Mouse (Mus musculus): Measurements from ENCODE around the gene Prdx1. TPM values are rescaled to one million over a fixed set of nuclear protein-coding genes. Genes with fewer than 3 reads are reported as not detected.

The Prdx1 gene
- polyA plus RNA-seq (2015; fragmentation: Nextera tagmentation; extraction: Ambion mirVana), result 1,438 and 1,494 TPM in 2 replicates

GRCm38 (mm10) chr4:116685402-116686061 is at the start of gene Prdx1:
Prdx1 (plus strand) TSS chr4:116685544.
- peak within 1 kb of the TSS; percentile 78 for H3K4me2 ChIP-seq (ENCODE audit: low read depth, low read length)
- H3K27me3 ChIP-seq (ENCODE audit: control insufficient read depth, insufficient read depth, low read depth, low read length), result no peaks in the 10 kb centered on the region
- H3K9me3 ChIP-seq (ENCODE audit: control insufficient read depth, low read length), result no peaks in the 10 kb centered on the region
- peaks cover 14% of the 10 kb centered on the region for H3K4me1 ChIP-seq (replicated peaks; ENCODE audit: control insufficient read depth, insufficient read depth, low read length)
- peak within 1 kb of the TSS; percentile 80 for H3K4me3 ChIP-seq (ENCODE audit: low read length)
- peak within 1 kb of the TSS; percentile 87 for H3K9ac ChIP-seq (ENCODE audit: low read length)
- under 1% methylated on average over 56 of the region's 56 CpGs for WGBS
- H3K36me3 ChIP-seq (ENCODE audit: control insufficient read depth, insufficient read depth, low read length), result peaks cover 18% of the 10 kb centered on the region
- ATAC-seq (ENCODE audit: low read depth), result peak; percentile 97
- H3K27ac ChIP-seq (ENCODE audit: low read length), result peak within 1 kb of the TSS; percentile 98

GRCm38 (mm10) chr4:116638821-116639220 is 46.5 kb upstream of the Prdx1 start:
- H3K27ac ChIP-seq (ENCODE audit: low read length), result no peak overlapping the region
- H3K4me1 ChIP-seq (replicated peaks; ENCODE audit: control insufficient read depth, insufficient read depth, low read length), result no peaks in the 10 kb centered on the region
- H3K4me2 ChIP-seq (ENCODE audit: low read depth, low read length), result no peak overlapping the region
- H3K4me3 ChIP-seq (ENCODE audit: low read length), result no peak overlapping the region
- no peak for ATAC-seq (ENCODE audit: low read depth)
- no peaks in the 10 kb centered on the region for H3K9me3 ChIP-seq (ENCODE audit: control insufficient read depth, low read length)
- WGBS, result 89% methylated on average over 6 of the region's 6 CpGs
- no peak overlapping the region for H3K9ac ChIP-seq (ENCODE audit: low read length)
- no peaks in the 10 kb centered on the region for H3K27me3 ChIP-seq (ENCODE audit: control insufficient read depth, insufficient read depth, low read depth, low read length)
- peaks cover 70% of the 10 kb centered on the region for H3K36me3 ChIP-seq (ENCODE audit: control insufficient read depth, insufficient read depth, low read length)

GRCm38 (mm10) chr4:116642071-116642470 is 43.3 kb upstream of the Prdx1 start:
- H3K27ac ChIP-seq (ENCODE audit: low read length), result no peak overlapping the region
- H3K36me3 ChIP-seq (ENCODE audit: control insufficient read depth, insufficient read depth, low read length), result peaks cover 63% of the 10 kb centered on the region
- ATAC-seq (ENCODE audit: low read depth), result no peak
- no peak overlapping the region for H3K9ac ChIP-seq (ENCODE audit: low read length)
- H3K4me1 ChIP-seq (replicated peaks; ENCODE audit: control insufficient read depth, insufficient read depth, low read length), result 0 out of 2 replicates have a peak, but pooled peaks cover 3% of the 10 kb centered on the region
- no peak overlapping the region for H3K4me3 ChIP-seq (ENCODE audit: low read length)
- H3K9me3 ChIP-seq (ENCODE audit: control insufficient read depth, low read length), result no peaks in the 10 kb centered on the region
- H3K4me2 ChIP-seq (ENCODE audit: low read depth, low read length), result no peak overlapping the region
- WGBS, result 96% methylated on average over 1 of the region's 1 CpGs
- H3K27me3 ChIP-seq (ENCODE audit: control insufficient read depth, insufficient read depth, low read depth, low read length), result no peaks in the 10 kb centered on the region

- Histone ChIP-seq H3K9me3 (ENCODE audit: control insufficient read depth, low read length) (no peaks in the 10 kb centered on the region), H3K9ac (ENCODE audit: low read length) (no peak overlapping the region), H3K4me3 (ENCODE audit: low read length) (no peak overlapping the region), H3K27me3 (ENCODE audit: control insufficient read depth, insufficient read depth, low read depth, low read length) (no peaks in the 10 kb centered on the region), H3K27ac (ENCODE audit: low read length) (no peak overlapping the region), H3K4me1 (replicated peaks; ENCODE audit: control insufficient read depth, insufficient read depth, low read length) (peaks cover 9% of the 10 kb centered on the region), H3K36me3 (ENCODE audit: control insufficient read depth, insufficient read depth, low read length) (peaks cover 48% of the 10 kb centered on the region), H3K4me2 (ENCODE audit: low read depth, low read length) (no peak overlapping the region)
- ATAC-seq (ENCODE audit: low read depth), result peak; percentile 34; the same call in 1 of the 2 replicates
- 52% methylated on average over 6 of the region's 6 CpGs for WGBS
These were observed 41.0 kb upstream of the Prdx1 start for GRCm38 (mm10) chr4:116644326-116644725.

- 79% methylated on average over 7 of the region's 7 CpGs for WGBS
- H3K9me3 ChIP-seq (ENCODE audit: control insufficient read depth, low read length), result no peaks in the 10 kb centered on the region
- peaks cover 13% of the 10 kb centered on the region for H3K4me1 ChIP-seq (replicated peaks; ENCODE audit: control insufficient read depth, insufficient read depth, low read length)
- no peaks in the 10 kb centered on the region for H3K27me3 ChIP-seq (ENCODE audit: control insufficient read depth, insufficient read depth, low read depth, low read length)
- ATAC-seq (ENCODE audit: low read depth), result no peak
- H3K4me2 ChIP-seq (ENCODE audit: low read depth, low read length), result no peak overlapping the region
- H3K4me3 ChIP-seq (ENCODE audit: low read length), result no peak overlapping the region
- H3K9ac ChIP-seq (ENCODE audit: low read length), result no peak overlapping the region
- H3K36me3 ChIP-seq (ENCODE audit: control insufficient read depth, insufficient read depth, low read length), result peaks cover 39% of the 10 kb centered on the region
- no peak overlapping the region for H3K27ac ChIP-seq (ENCODE audit: low read length)
These were observed 39.7 kb upstream of the Prdx1 start for GRCm38 (mm10) chr4:116645624-116646023.

DNA sequence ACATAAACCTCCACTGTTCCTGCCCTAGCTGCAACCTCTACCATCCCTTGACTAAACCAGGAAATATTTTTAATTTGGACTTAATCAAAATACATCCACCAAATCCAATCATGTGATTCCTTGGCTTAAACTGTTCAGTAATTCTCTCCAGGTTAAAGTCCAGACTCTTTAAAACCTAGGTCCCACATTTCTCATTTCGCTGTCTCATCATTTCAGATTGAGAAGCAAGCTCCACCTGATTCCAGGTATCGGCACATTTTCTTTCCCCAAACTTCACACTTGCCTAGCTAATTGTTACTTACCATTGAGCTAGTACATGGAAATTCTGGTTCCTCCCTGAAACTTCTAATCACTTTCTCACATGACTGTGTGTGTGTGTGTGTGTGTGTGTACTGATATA is 35.9 kb upstream of the Prdx1 start:
- no peak overlapping the region for H3K9ac ChIP-seq (ENCODE audit: low read length)
- H3K4me1 ChIP-seq (replicated peaks; ENCODE audit: control insufficient read depth, insufficient read depth, low read length), result peaks cover 16% of the 10 kb centered on the region
- peak overlapping the region; percentile 88 for H3K4me2 ChIP-seq (ENCODE audit: low read depth, low read length)
- no peaks in the 10 kb centered on the region for H3K27me3 ChIP-seq (ENCODE audit: control insufficient read depth, insufficient read depth, low read depth, low read length)
- 93% methylated on average over 2 of the region's 2 CpGs for WGBS
- no peak overlapping the region for H3K4me3 ChIP-seq (ENCODE audit: low read length)
- H3K27ac ChIP-seq (ENCODE audit: low read length), result no peak overlapping the region
- ATAC-seq (ENCODE audit: low read depth), result no peak
- H3K9me3 ChIP-seq (ENCODE audit: control insufficient read depth, low read length), result no peaks in the 10 kb centered on the region
- peaks cover 11% of the 10 kb centered on the region for H3K36me3 ChIP-seq (ENCODE audit: control insufficient read depth, insufficient read depth, low read length)

DNA sequence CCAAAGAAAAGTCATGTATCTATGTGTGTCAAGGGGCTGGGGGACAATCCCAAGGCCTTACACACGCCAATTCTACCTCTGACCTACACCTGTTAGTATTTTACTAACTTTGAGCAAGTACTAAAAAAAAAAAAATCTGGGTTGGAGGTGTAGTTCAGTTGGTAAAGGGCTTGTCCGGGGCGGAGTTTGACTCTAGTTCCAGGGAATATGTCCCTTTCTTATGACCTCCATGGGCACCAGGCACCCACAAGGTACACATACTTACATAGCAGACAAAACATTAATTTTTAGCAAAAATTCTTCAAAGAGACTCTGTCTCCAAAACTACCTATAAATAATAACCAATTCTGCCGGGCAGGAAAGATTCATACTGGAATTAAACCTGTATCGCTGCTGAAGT is 35.0 kb upstream of the Prdx1 start:
- H3K27ac ChIP-seq (ENCODE audit: low read length), result peak overlapping the region; percentile 93; the same call in 1 of the 2 replicates
- H3K27me3 ChIP-seq (ENCODE audit: control insufficient read depth, insufficient read depth, low read depth, low read length), result no peaks in the 10 kb centered on the region
- H3K9me3 ChIP-seq (ENCODE audit: control insufficient read depth, low read length), result no peaks in the 10 kb centered on the region
- ATAC-seq (ENCODE audit: low read depth), result no peak
- peak overlapping the region; percentile 98 for H3K9ac ChIP-seq (ENCODE audit: low read length)
- H3K4me3 ChIP-seq (ENCODE audit: low read length), result peak overlapping the region; percentile 95
- peaks cover 4% of the 10 kb centered on the region for H3K36me3 ChIP-seq (ENCODE audit: control insufficient read depth, insufficient read depth, low read length)
- H3K4me1 ChIP-seq (replicated peaks; ENCODE audit: control insufficient read depth, insufficient read depth, low read length), result peaks cover 16% of the 10 kb centered on the region
- H3K4me2 ChIP-seq (ENCODE audit: low read depth, low read length), result peak overlapping the region; percentile 88
- WGBS, result 21% methylated on average over 5 of the region's 5 CpGs

DNA sequence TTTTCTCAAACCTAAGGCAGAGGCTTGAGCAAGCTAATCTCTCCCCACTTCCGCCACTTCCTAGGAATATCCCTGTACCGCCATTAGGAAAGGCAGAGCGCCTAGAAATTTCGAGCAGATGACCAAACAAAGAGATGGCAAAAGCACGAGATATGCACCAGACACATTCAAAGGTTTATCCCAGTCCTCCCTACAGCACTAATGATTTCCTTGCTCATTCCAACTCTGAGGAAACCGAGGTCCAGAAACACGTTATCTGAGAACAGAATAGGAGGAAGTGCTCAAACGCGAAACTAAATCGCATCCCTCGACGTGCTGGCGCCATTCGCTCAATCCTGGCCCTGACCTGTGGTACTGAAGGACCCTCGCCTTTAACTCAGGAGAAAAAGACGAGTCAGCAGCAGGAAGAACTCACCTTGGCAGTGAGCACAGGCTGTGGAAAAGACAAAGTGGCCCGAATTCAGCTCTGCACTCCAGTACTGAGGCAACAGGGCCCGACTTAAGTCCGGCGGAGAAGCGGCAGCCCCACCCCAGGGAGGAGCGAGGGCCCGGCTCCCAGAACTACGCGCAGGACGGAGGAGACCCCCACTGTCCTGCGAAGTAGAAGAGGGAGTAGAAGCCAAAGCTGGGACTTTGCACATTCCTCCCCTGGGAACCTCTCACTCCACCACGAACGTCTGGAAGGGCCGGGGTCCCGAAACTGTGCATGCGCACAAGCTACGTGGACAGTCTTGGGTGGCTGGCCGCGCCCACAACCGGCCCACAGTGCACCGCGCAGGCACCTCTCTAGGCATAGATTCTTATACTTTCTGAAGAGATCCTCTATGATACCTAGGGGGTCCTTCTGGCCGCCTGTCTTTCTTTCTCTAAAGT is 34.2 kb upstream of the Prdx1 start, which contains the start of gene Akr1a1:
Akr1a1 (minus strand) TSS at position 757 of the 873 bp plus-strand sequence.
- Histone ChIP-seq H3K27ac (ENCODE audit: low read length) (peak within 1 kb of the TSS; percentile 93), H3K4me2 (ENCODE audit: low read depth, low read length) (peak within 1 kb of the TSS; percentile 88), H3K36me3 (ENCODE audit: control insufficient read depth, insufficient read depth, low read length) (peaks cover 3% of the 10 kb centered on the region; the same call in 1 of the 2 replicates), H3K9ac (ENCODE audit: low read length) (peak within 1 kb of the TSS; percentile 98), H3K4me3 (ENCODE audit: low read length) (peak within 1 kb of the TSS; percentile 95), H3K4me1 (replicated peaks; ENCODE audit: control insufficient read depth, insufficient read depth, low read length) (peaks cover 16% of the 10 kb centered on the region), H3K9me3 (ENCODE audit: control insufficient read depth, low read length) (no peaks in the 10 kb centered on the region), H3K27me3 (ENCODE audit: control insufficient read depth, insufficient read depth, low read depth, low read length) (no peaks in the 10 kb centered on the region)
- ATAC-seq (ENCODE audit: low read depth), result peak; percentile 100
- WGBS, result under 1% methylated on average over 37 of the region's 39 CpGs

GRCm38 (mm10) chr4:116651797-116652135 is 33.6 kb upstream of the Prdx1 start:
- H3K4me3 ChIP-seq (ENCODE audit: low read length), result peak overlapping the region; percentile 95
- H3K4me2 ChIP-seq (ENCODE audit: low read depth, low read length), result peak overlapping the region; percentile 58
- 7% methylated on average over 6 of the region's 6 CpGs for WGBS
- peaks cover 3% of the 10 kb centered on the region; the same call in 1 of the 2 replicates for H3K36me3 ChIP-seq (ENCODE audit: control insufficient read depth, insufficient read depth, low read length)
- H3K9ac ChIP-seq (ENCODE audit: low read length), result peak overlapping the region; percentile 98
- no peaks in the 10 kb centered on the region for H3K27me3 ChIP-seq (ENCODE audit: control insufficient read depth, insufficient read depth, low read depth, low read length)
- H3K9me3 ChIP-seq (ENCODE audit: control insufficient read depth, low read length), result no peaks in the 10 kb centered on the region
- H3K4me1 ChIP-seq (replicated peaks; ENCODE audit: control insufficient read depth, insufficient read depth, low read length), result peaks cover 14% of the 10 kb centered on the region
- no peak overlapping the region for H3K27ac ChIP-seq (ENCODE audit: low read length)
- ATAC-seq (ENCODE audit: low read depth), result peak; percentile 13; the same call in 1 of the 2 replicates
